Mouse (Mus musculus): ENCODE measurements around the gene Agk. TPM values are rescaled to one million over a fixed set of nuclear protein-coding genes. Genes with fewer than 3 reads are reported as not detected.
A peak's percentile ranks its signal among the peaks of the same experiment; 100 is the strongest.

Agk gene
- total and polyA plus RNA-seq, 3 experiments, result 29.7 to 29.9 TPM; not detected in 1

DNA sequence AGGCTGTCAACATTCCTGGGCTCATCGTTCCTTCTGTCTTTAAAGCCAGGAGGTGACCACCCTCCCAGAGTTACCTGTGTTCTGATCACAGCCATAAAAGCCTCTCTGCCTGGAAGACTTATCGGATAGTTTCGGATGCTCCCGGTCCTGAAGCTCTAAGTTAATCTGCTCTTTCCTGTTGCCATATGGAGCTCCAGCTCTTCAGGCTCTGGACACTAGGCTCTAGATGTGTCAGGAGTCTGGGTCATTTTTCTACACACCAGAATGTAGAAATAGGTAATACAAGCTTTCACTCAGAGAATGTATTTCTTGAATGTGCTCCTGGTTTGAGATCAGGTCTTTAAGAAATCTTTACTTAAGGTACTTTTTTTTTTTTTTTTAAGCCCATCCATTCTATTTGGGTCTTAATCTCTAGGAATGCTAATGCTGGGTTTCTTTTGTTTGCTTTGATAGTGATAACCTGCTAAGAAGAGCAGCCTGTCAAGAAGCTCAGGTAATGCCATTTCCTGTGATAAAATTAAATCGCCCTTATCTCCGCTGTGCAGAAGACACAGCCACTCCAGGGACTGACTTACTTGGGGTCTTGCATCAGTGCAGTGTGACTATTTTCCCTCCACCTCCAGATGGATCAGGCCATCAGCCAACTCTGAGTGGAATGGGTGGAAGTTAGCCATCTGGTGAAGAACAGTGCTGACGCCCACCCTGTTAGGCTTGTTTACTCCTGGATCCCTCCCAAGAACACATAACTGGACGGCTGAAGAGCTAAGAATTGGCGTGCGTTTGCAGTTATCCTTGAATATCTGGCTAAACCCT lies 22.2 kb downstream of the Agk start:
- Histone ChIP-seq H3K4me3 (ENCODE audit: control insufficient read depth in 1 of 2, insufficient read depth in 1 of 2, low read depth in 2 of 2, low read length in 2 of 2) (no peak overlapping the region), H3K27ac (ENCODE audit: control insufficient read depth, low read depth, low read length) (peak overlapping the region; percentile 38), H3K27me3 (ENCODE audit: control insufficient read depth in 1 of 2, insufficient read depth in 2 of 2, low read length in 2 of 2) (no peaks in the 10 kb centered on the region), H3K9ac (ENCODE audit: control insufficient read depth, low read depth, low read length, poor library complexity, severe bottlenecking) (no peak overlapping the region), H3K36me3 (ENCODE audit: control insufficient read depth in 1 of 2, insufficient read depth in 2 of 2, low read length in 2 of 2) (peaks cover 5 to 21% of the 10 kb centered on the region in 2 experiments), H3K4me1 (ENCODE audit: control insufficient read depth in 1 of 2, insufficient read depth in 2 of 2, low read length in 2 of 2) (peaks cover 4 to 13% of the 10 kb centered on the region in 2 experiments; a peak in 3 of 4 replicates), H3K79me2 (ENCODE audit: control insufficient read depth, insufficient read depth, low read length, poor library complexity) (no peaks in the 10 kb centered on the region; the same call in 1 of the 2 replicates), H3K9me3 (replicated peaks; ENCODE audit: insufficient read depth, low read length) (no peaks in the 10 kb centered on the region)
- no peak for TF ChIP-seq MAZ (IDR thresholded peaks at IDR 0.05; ENCODE audit: low read depth, low read length)
- TF ChIP-seq MYC (IDR thresholded peaks at IDR 0.05; ENCODE audit: low read depth, low read length), result 0 out of 2 replicates have a peak, but pooled peaks have one; percentile 17
- peak; percentile 72 for TF ChIP-seq ETS1 (IDR thresholded peaks at IDR 0.05; ENCODE audit: low read depth, low read length)
- peak; percentile 90 for TF ChIP-seq RCOR1 (IDR thresholded peaks at IDR 0.05; ENCODE audit: low read depth, low read length)
- TF ChIP-seq POLR2AphosphoS2 (IDR thresholded peaks at IDR 0.05; ENCODE audit: low read length), result no peak
- TF ChIP-seq SIN3A (IDR thresholded peaks at IDR 0.05; ENCODE audit: low read length), result peak; percentile 47; the same call in 1 of the 2 replicates
- TF ChIP-seq JUND (IDR thresholded peaks at IDR 0.05; ENCODE audit: low read depth, low read length), result no peak
- no peak for TF ChIP-seq GABPA (IDR thresholded peaks at IDR 0.05; ENCODE audit: low read depth, low read length)
- no peak for TF ChIP-seq CTCF (IDR thresholded peaks at IDR 0.05 in 2 of 3, conservative IDR thresholded peaks at IDR 0.05 in 1 of 3; ENCODE audit: control insufficient read depth in 1 of 3, insufficient read depth in 1 of 3, low read depth in 2 of 3, low read length in 3 of 3, poor library complexity in 1 of 3, severe bottlenecking in 1 of 3)
- 0 out of 2 replicates have a peak, but pooled peaks have one; percentile 63 for TF ChIP-seq MEF2A (IDR thresholded peaks at IDR 0.05; ENCODE audit: extremely low read depth, insufficient replicate concordance, low read depth, low read length, poor library complexity, severe bottlenecking)
- TF ChIP-seq EP300 (IDR thresholded peaks at IDR 0.05; ENCODE audit: low read depth in 1 of 2, low read length in 2 of 2), result peak; percentile 88 to 90
- peak; percentile 94 for TF ChIP-seq TCF12 (IDR thresholded peaks at IDR 0.05; ENCODE audit: low read depth, low read length)
- TF ChIP-seq BHLHE40 (IDR thresholded peaks at IDR 0.05; ENCODE audit: borderline replicate concordance, low read depth, low read length), result no peak
- peak; percentile 85 for TF ChIP-seq ZNF384 (IDR thresholded peaks at IDR 0.05; ENCODE audit: low read depth, low read length)
- TF ChIP-seq TAL1 (IDR thresholded peaks at IDR 0.05; ENCODE audit: low read length), result peak; percentile 83
- TF ChIP-seq GATA1 (IDR thresholded peaks at IDR 0.05; ENCODE audit: low read depth, low read length), result peak; percentile 92
- TF ChIP-seq MXI1 (IDR thresholded peaks at IDR 0.05; ENCODE audit: low read depth, low read length), result peak; percentile 26; the same call in 1 of the 2 replicates
- DNase-seq (ENCODE audit: low read depth, low spot score), result peak; percentile 72

DNA sequence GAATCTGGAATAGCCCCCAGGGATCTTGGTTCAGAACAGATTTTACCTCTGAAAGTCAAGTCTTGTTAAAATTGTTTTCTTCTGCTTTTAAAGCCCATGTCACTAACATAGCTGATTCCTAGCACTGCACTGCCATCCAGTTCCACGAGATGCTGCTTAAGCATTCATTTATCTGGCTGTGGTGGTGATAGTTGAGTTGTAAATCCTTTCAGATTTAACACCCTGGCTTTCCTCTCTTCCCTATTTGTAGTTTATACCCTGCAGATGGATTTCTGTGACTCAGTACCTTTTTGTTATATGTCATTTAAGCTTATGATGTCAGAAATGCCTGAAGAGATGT lies 22.8 kb downstream of the Agk start:
- no peak for TF ChIP-seq CTCF (IDR thresholded peaks at IDR 0.05 in 2 of 3, conservative IDR thresholded peaks at IDR 0.05 in 1 of 3; ENCODE audit: control insufficient read depth in 1 of 3, insufficient read depth in 1 of 3, low read depth in 2 of 3, low read length in 3 of 3, poor library complexity in 1 of 3, severe bottlenecking in 1 of 3)
- TF ChIP-seq TBP (IDR thresholded peaks at IDR 0.05; ENCODE audit: low read depth, low read length), result no peak
- TF ChIP-seq USF1 (IDR thresholded peaks at IDR 0.05; ENCODE audit: low read depth, low read length), result no peak
- no peak for TF ChIP-seq RCOR1 (IDR thresholded peaks at IDR 0.05; ENCODE audit: low read depth, low read length)
- no peak for TF ChIP-seq RAD21 (IDR thresholded peaks at IDR 0.05; ENCODE audit: low read depth, low read length)
- TF ChIP-seq SIN3A (IDR thresholded peaks at IDR 0.05; ENCODE audit: low read length), result no peak
- no peak for TF ChIP-seq ELF1 (IDR thresholded peaks at IDR 0.05; ENCODE audit: low read depth, low read length)
- TF ChIP-seq GABPA (IDR thresholded peaks at IDR 0.05; ENCODE audit: low read depth, low read length), result no peak
- no peak for TF ChIP-seq GATA1 (IDR thresholded peaks at IDR 0.05; ENCODE audit: low read depth, low read length)
- TF ChIP-seq MEF2A (IDR thresholded peaks at IDR 0.05; ENCODE audit: extremely low read depth, insufficient replicate concordance, low read depth, low read length, poor library complexity, severe bottlenecking), result no peak
- no peak for TF ChIP-seq MAFK (IDR thresholded peaks at IDR 0.05; ENCODE audit: borderline replicate concordance, low read depth, low read length)
- Histone ChIP-seq H3K27ac (ENCODE audit: control insufficient read depth, low read depth, low read length) (peak overlapping the region; percentile 33), H3K36me3 (ENCODE audit: control insufficient read depth in 1 of 2, insufficient read depth in 2 of 2, low read length in 2 of 2) (peaks cover 4 to 21% of the 10 kb centered on the region in 2 experiments)

More for the DNA sequence above, 22.8 kb downstream of the Agk start:
- H3K9ac ChIP-seq (ENCODE audit: control insufficient read depth, low read depth, low read length, poor library complexity, severe bottlenecking), result no peak overlapping the region
- H3K4me3 ChIP-seq (ENCODE audit: control insufficient read depth in 1 of 2, insufficient read depth in 1 of 2, low read depth in 2 of 2, low read length in 2 of 2), result no peak overlapping the region
- no peaks in the 10 kb centered on the region; the same call in 1 of the 2 replicates for H3K79me2 ChIP-seq (ENCODE audit: control insufficient read depth, insufficient read depth, low read length, poor library complexity)
- H3K4me1 ChIP-seq (ENCODE audit: control insufficient read depth in 1 of 2, insufficient read depth in 2 of 2, low read length in 2 of 2), result peaks cover 4 to 13% of the 10 kb centered on the region in 2 experiments; a peak in 3 of 4 replicates
- H3K9me3 ChIP-seq (replicated peaks; ENCODE audit: insufficient read depth, low read length), result no peaks in the 10 kb centered on the region
- DNase-seq (ENCODE audit: low read depth, low spot score), result no peak
- no peaks in the 10 kb centered on the region for H3K27me3 ChIP-seq (ENCODE audit: control insufficient read depth in 1 of 2, insufficient read depth in 2 of 2, low read length in 2 of 2)
